Mouse (Mus musculus) heart, postnatal 10 days (tissue): ENCODE measurements around the gene March9. TPM values are rescaled to one million over a fixed set of nuclear protein-coding genes. Genes with fewer than 3 reads are reported as not detected.

Source experiments
- DNase-seq, 2 experiments: peaks; one replicate each; pipeline ENCODE4 v3.0.0; 2021
- intact Hi-C: fragments of 180-260 bp; cut with DNase I; formaldehyde crosslinking; loops from one replicate; pipeline ENCODE4 v1.15.1; 2025
- total RNA-seq, 2 experiments: library from RNA; stranded (reverse); gene quantifications; 2 replicates each; pipeline ENCODE4 v1.2.3; 2021

March9 gene
- total RNA-seq, 2 experiments from 2014 or later = 1.7 to 2.9 TPM

DNA sequence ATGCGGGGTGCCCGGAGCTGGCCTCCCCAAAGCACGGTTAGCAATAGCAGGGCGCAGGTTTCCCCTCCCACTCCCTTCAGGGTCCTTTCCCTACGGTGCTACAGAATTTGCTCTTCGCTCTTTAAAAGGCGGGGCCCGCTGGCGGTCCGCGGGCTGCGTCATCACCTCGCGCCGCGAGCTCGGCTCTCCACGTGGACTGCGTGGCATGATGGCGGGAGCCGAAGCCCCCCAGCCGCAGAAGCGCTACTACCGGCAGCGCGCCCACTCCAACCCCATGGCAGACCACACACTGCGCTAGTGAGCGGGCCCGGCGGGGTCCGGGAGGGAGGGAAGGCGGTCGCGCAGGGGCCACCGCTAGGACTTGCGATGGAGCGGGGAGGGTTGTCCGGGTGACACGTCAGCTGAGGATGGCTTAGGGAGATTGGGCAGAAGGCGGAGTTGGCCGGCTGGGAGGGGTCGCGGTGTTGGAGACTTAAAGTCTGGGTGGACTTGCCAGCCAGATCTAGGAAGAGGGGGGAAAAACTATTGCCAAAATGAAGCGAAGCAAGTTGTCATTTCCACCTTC, 18.1 kb downstream of the March9 start:
- peak; percentile 93 for DNase-seq

DNA sequence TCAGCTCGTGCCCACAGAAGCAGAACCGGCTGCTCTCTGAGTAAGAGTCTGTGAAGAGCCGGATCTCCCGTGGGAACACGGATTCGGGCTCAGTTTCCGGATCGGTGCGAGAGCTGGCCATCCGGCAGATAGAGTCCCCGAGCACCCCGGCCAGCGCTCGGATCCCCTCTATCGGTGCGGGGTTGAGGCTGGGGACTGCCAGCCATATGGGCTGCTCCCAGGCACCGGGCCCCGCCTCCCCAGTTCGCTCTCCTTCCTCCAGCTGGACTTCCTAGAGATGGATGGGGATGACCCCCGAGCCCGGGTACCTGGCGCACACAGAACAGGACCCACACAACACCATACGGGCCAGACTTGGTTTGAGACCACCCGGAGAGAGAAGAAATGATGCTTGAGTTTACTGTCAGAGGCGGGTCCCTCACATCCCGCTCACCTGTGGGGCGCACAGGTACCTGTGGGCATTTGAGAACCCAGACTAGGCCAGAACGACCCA, 18.7 kb downstream of the March9 start, which contains the start of the genes Mettl1 and Eef1akmt3:
Gene Mettl1 (plus strand): TSS at position 141 of the 493 bp plus-strand sequence.
Gene Eef1akmt3 (minus strand): TSS at position 240 of the 493 bp plus-strand sequence.
- DNase-seq = peak in 1 of 2 experiments; percentile 49

More for the DNA sequence above, 18.1 kb downstream of the March9 start:
- intact Hi-C loops = no loop called here

DNA sequence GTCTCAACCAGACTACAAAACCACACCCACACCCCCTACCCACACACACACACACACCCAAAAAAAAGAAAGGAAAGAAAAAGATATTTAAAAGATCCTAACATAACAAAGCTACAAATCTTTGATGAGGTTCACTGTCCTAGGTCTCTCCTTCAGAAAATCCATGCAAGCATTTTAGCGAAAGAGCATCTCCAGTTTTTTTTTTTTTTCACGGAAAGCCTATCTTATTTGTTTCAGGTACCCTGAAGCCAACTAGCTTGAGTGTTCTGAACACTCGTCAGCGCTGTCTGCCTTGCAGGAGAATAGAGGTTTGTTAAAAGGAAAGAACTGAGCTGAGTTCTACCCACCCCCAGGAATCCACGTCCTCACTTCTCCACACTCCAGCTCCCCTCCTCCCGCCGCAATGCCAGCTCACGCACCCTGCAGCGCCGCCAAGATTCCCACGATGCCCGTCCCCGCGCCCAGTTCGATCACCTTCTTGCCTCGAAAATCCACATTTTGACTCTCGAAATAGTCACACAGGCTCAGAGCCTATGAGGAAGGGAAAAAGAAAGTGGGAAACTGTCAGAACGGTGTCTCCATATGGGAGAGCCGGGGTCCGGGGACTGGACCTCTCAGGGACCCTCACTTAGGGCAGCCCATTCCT, 19.3 kb downstream of the March9 start:
- DNase-seq = no peak
- intact Hi-C loops = no loop called here

More for the DNA sequence above, 18.7 kb downstream of the March9 start, which contains the start of the genes Mettl1 and Eef1akmt3:
- intact Hi-C loops = no loop called here

DNA sequence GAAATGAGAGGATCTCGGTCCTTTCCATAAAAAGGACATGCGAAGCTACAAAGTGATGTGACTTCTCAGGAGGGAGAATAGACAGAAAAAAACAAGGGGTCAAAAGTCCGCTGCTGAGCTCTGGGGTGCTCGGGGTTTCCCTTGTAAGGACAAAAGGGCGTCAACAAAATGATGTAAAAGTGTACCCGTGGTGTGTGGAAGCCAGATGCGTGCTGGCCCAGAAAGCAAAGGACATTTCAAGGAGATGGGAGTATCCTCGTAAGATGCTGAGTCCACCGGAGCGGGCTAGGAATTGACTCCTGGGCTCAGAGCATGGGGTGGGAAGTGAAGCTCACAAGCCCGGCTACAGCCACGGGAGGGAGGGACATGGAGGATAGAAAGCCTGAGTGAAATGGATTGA, 22.3 kb downstream of the March9 start:
- DNase-seq = no peak
- intact Hi-C loops = no loop called here

DNA sequence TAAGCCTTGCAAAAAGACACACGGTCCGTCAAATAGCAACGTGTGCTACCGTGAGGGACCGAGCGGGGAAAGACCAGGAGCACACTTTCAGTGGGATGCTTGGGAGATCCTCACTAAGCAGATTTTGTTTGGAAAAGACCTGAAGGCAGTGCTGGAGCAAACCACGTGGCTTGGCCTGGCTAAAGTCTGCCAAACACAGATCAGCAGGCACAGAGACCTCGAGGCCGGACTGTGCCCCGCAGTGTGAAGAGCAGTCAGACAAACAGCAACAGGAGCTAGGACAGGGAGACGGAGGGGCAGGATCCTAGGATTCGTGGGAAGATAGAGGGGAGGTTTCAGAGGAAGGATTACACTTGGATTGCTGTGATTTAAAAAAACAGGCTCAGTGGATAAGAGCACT, 23.7 kb downstream of the March9 start:
- intact Hi-C loops = no loop called here

DNA sequence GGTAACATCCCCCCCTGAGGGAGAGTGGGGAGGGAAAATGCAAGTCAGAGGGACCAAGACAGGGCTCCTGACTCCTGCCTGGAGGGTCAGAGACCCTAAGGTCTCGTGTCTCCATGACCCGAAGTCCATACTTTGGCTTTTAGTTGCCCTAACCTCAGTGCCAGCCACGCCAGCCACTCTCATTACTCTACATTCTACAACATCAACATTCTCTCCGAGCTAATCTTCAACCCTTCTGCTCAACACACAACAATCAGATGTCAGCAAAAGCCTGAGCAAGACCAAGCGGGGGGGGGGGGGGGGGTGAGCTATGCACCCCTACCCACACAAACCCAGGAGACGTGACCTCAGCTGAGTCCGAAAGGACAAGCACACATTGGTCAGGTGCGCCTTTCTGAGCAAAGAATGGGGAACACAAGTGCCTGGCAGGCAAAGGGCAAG, 26.7 kb downstream of the March9 start:
- intact Hi-C loops = no loop called here
- DNase-seq = no peak

More for the DNA sequence above, 23.7 kb downstream of the March9 start:
- DNase-seq = no peak

DNA sequence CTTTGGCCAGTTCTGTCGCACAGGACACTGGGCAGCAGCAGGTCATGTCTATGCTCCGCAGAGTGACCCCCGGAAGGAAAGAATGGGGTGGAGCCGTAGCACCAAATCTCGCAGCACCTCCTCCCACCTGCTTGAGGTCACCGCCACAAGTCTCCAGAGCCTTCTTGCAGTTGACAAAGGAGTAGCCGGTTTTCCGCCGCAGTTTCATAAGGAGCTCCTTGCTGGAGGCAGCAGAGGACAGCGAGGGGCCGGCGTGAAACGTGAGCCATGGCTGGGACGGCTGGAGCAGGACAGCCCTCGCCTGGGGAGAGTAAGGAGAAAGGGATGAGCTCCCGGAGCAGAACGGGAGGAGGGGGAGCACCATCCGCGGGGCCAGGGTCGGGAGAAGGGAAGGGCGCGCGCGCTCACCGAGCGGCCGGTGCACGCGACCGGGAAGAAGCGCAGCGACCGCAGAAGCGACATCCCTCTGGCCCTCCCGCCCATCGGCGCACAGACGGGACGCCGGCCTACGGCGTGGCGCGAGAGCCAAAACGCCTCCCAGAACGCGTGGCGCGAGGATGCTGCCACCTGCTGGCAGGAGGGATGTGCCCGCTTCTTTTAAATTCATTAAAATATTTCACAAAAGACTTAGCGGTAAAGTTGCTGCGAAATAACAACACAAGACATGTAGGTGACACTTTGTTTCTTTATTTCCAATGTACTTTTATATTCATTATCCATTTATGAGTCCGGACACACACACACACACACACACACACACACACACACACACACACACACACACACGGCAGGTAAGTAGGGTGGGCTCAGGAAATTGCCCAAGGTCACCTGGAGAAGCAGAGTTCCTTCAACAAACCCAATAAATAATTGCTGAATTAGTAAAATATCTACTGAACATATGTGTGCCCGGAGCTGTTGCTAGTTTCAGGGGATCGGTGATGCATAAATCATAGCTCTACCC, 29.4 kb downstream of the March9 start, which contains the start of gene Tsfm:
Gene Tsfm (minus strand): TSS at position 505 of the 961 bp plus-strand sequence.
- intact Hi-C loops = loop anchor here (1.0 to 2.0 kb wide), 2 partner anchors 40 to 111 kb away; no protein-coding TSS in a partner anchor
- DNase-seq = peak; percentile 93 to 96

DNA sequence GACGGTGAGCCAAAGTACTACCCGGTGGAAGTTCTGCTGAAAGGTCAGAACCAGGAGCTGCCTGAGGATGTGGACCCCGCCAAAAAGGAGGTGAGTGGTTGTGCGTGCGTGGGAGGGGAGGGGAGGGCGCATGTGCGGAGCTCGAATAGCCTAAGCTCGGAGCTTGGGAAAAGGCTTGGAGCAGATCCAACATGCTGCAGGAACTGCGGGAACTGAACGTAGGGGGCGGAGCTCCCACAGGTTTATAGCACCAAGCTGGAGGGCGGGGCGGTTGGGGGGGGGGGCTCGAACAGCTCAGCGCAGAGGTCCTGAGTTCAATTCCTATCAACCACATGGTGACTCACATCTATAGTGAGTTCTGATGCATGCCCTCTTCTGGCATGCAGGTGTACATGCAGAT, 41.6 kb downstream of the March9 start:
- intact Hi-C loops = no loop called here
- no peak for DNase-seq

DNA sequence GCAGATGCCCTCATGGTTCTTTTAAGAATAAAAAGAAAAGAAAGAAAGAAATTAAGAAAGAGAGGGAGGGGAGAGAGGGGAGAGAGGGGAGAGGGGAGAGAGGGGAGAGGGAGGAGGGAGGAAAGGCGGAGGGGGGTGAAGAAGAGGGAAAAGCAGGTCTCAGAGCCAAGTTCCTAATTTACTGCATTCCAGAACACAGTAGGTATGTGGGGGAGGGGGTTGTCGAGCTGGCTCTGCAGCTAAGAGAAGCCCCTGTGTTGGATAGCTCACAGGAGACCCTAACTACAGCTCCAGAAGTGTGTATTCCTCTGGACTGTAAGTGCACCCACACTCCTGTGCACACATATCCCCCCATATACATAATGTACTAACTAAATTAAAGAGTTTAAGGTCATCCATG, 42.9 kb downstream of the March9 start:
- intact Hi-C loops = no loop called here
- no peak for DNase-seq

DNA sequence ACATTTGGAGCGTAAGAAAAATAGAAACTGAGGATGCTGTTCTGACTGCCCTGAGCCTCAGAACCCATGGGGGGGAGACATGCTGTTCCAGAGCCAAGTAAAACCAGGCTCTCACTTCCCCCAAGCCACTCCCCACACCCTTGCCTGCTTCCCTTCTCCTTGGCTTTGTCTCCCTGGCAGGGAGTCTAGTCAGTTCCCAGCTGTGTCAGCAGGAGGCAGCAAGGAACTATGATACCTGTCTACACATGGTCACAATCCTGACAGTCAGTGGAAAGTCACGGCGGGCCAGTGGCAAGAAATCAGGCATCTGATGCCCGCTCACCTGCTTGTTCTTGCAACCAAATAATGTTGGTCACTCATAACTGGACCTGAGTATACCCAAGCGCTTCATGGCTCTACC, 43.5 kb downstream of the March9 start:
- intact Hi-C loops = no loop called here
- no peak for DNase-seq

Other genes starting within 250 kb of the March9 start
- 1 to 10 TPM; 2.4 to 4.0 TPM for gene Atp23, start 158.8 kb downstream of the March9 start, total RNA-seq
- gene Ctdsp2, start 81.5 kb downstream of the March9 start, total RNA-seq = 100 to 1,000 TPM; 131 to 149 TPM
- gene Avil, start 59.5 kb downstream of the March9 start, total RNA-seq = under 1 TPM; 0.14 to 0.17 TPM
- gene Tsfm, start 29.3 kb downstream of the March9 start, total RNA-seq = 10 to 100 TPM; 53.1 to 66.2 TPM
- gene Mettl1, start 18.8 kb downstream of the March9 start, total RNA-seq = 1 to 10 TPM; 7.6 to 8.6 TPM
- gene Eef1akmt3, start 18.7 kb downstream of the March9 start, total RNA-seq = under 1 TPM; 0.12 to 0.17 TPM
- gene Cyp27b1, start 11.9 kb downstream of the March9 start, total RNA-seq = under 1 TPM; 0.22 to 0.29 TPM
- gene Cdk4, start 3.4 kb upstream of the March9 start, total RNA-seq = 100 to 1,000 TPM; 154 to 196 TPM
- gene Tspan31, start 10.1 kb upstream of the March9 start, total RNA-seq = 10 to 100 TPM; 50.0 to 53.8 TPM
- 1 to 10 TPM; 5.5 to 8.3 TPM for gene Agap2, start 15.1 kb upstream of the March9 start, total RNA-seq
- 10 to 100 TPM; 36.7 to 37.8 TPM for gene Os9, start 60.9 kb upstream of the March9 start, total RNA-seq
- gene B4galnt1, start 105.0 kb upstream of the March9 start, total RNA-seq = 1 to 10 TPM; 3.6 to 3.8 TPM
- 10 to 100 TPM; 40.8 to 48.0 TPM for gene Slc26a10, start 120.5 kb upstream of the March9 start, total RNA-seq
- gene Arhgef25, start 129.9 kb upstream of the March9 start, total RNA-seq = 10 to 100 TPM; 20.8 to 21.0 TPM
- 10 to 100 TPM; 48.4 to 52.2 TPM for gene Dtx3, start 135.5 kb upstream of the March9 start, total RNA-seq
- 10 to 100 TPM; 26.4 to 28.7 TPM for gene Pip4k2c, start 151.4 kb upstream of the March9 start, total RNA-seq
- under 1 TPM; 0.42 to 0.89 TPM for gene Kif5a, start 203.2 kb upstream of the March9 start, total RNA-seq
- gene Dctn2, start 206.2 kb upstream of the March9 start, total RNA-seq = 100 to 1,000 TPM; 166 to 167 TPM
- gene Mbd6, start 228.8 kb upstream of the March9 start, total RNA-seq = 10 to 100 TPM; 34.2 to 35.5 TPM